8 mouse cellular contexts compared by ENCODE assay signal in genomic region chr7:141048226-141049218, GRCm38 (mm10). TPM values are rescaled to one million over a fixed set of nuclear protein-coding genes. Genes with fewer than 3 reads are reported as not detected.
A peak's percentile ranks its signal among the peaks of the same experiment; 100 is the strongest.
DNase-seq lines count a peak whose midpoint lies in the region; ATAC-seq and TF ChIP-seq lines count a peak whose summit lies in the region.

No protein-coding gene starts in this region.

- peak; percentile 39 for TF ChIP-seq EP300 in lung, postnatal 0 days (IDR thresholded peaks at IDR 0.05)

- H3K9ac ChIP-seq in hindbrain, embryonic 11.5 days (ENCODE audit: low read depth, low read length), result peak overlapping the region; percentile 50; the same call in 1 of the 2 replicates
- H3K9ac ChIP-seq in lung, postnatal 0 days (replicated peaks; ENCODE audit: low read depth), result no peak overlapping the region

- H3K4me3 ChIP-seq in hindbrain, embryonic 11.5 days (ENCODE audit: low read depth, low read length), result peak overlapping the region; percentile 33
- H3K4me3 ChIP-seq in lung, postnatal 0 days (ENCODE audit: low read depth, low read length), result peak overlapping the region; percentile 23

- H3K27ac ChIP-seq in hindbrain, embryonic 11.5 days (ENCODE audit: low read depth, low read length), result no peak overlapping the region
- peak overlapping the region; percentile 96 for H3K27ac ChIP-seq in lung, postnatal 0 days (ENCODE audit: low read length)

- no peaks in the 10 kb centered on the region for H3K4me1 ChIP-seq in hindbrain, embryonic 11.5 days (replicated peaks; ENCODE audit: control insufficient read depth, insufficient read depth, low read length)
- H3K4me1 ChIP-seq in lung, postnatal 0 days (ENCODE audit: insufficient read depth, low read depth, low read length), result peaks cover 3% of the 10 kb centered on the region; the same call in 1 of the 2 replicates

- peak; percentile 91 for ATAC-seq in hindbrain, embryonic 11.5 days (ENCODE audit: low FRiP score)
- ATAC-seq in lung, postnatal 0 days, result peak; percentile 88

- WGBS in hindbrain, embryonic 11.5 days, result 11% methylated on average over 21 of the region's 21 CpGs
- WGBS in lung, postnatal 0 days, result 6% methylated on average over 21 of the region's 21 CpGs

- no peaks in the 10 kb centered on the region for H3K27me3 ChIP-seq in hindbrain, embryonic 11.5 days (ENCODE audit: control insufficient read depth, insufficient read depth, low read length)
- H3K27me3 ChIP-seq in lung, postnatal 0 days (replicated peaks; ENCODE audit: insufficient read depth, low read length), result no peaks in the 10 kb centered on the region

- peak; percentile 93 for TF ChIP-seq CTCF in lung, postnatal 0 days (IDR thresholded peaks at IDR 0.05)

- peak overlapping the region; percentile 74 for H3K4me2 ChIP-seq in hindbrain, embryonic 11.5 days (replicated peaks; ENCODE audit: low read depth, low read length)
- peak overlapping the region; percentile 68 for H3K4me2 ChIP-seq in lung, postnatal 0 days (replicated peaks; ENCODE audit: low read depth, low read length)

- no peaks in the 10 kb centered on the region for H3K36me3 ChIP-seq in hindbrain, embryonic 11.5 days (ENCODE audit: control insufficient read depth, insufficient read depth, low read length)
- H3K36me3 ChIP-seq in lung, postnatal 0 days (ENCODE audit: insufficient read depth, low read length), result no peaks in the 10 kb centered on the region

- DNase-seq in NIH3T3 (ENCODE audit: low read depth), result peak; percentile 97
- DNase-seq in cerebellum, adult 9-11 months, result peak; percentile 85
- DNase-seq in frontal cortex, adult 2 months (ENCODE audit: extremely low spot score in 1 of 2, low spot score in 1 of 2), result peak; percentile 74 to 95
- peak; percentile 97 for DNase-seq in hindbrain, embryonic 11.5 days (ENCODE audit: low spot score)
- DNase-seq in layer of hippocampus, adult 9-11 months, result peak; percentile 87
- DNase-seq in lung, postnatal 0 days (ENCODE audit: low spot score), result peak; percentile 98
- DNase-seq in ovary, postnatal 10 days (ENCODE audit: low spot score), result peak; percentile 87
- DNase-seq in thymus, postnatal 0 days (ENCODE audit: low spot score), result peak; percentile 86

- no peaks in the 10 kb centered on the region for H3K9me3 ChIP-seq in hindbrain, embryonic 11.5 days (ENCODE audit: control insufficient read depth, low read length)
- no peaks in the 10 kb centered on the region for H3K9me3 ChIP-seq in lung, postnatal 0 days (ENCODE audit: low read length)

RNA-seq across cellular contexts. Expression of gene B4galnt4, which starts 12.4 kb away (rescaled TPM):
- 99.1 and 103 TPM in 2 replicates for polyA plus RNA-seq in frontal cortex, adult 2 months (2012; rRNA removed)
- 15.1 and 18.1 TPM in 2 replicates for polyA plus RNA-seq in hindbrain, embryonic 11.5 days (2014; fragmentation: Nextera tagmentation; extraction: Ambion mirVana)
- 0.13 and 0.20 TPM in 2 replicates for polyA plus RNA-seq in lung, postnatal 0 days (2015; fragmentation: Nextera tagmentation; extraction: Ambion mirVana)
- 2.0 and 2.5 TPM in 2 replicates for polyA plus RNA-seq in thymus, postnatal 0 days (2015; fragmentation: Nextera tagmentation; extraction: Ambion mirVana)

RNA-seq across cellular contexts. Expression of gene Gm17387, which starts 19.6 kb away (rescaled TPM):
- not detected in 2 replicates for polyA plus RNA-seq in frontal cortex, adult 2 months (2012; rRNA removed)
- polyA plus RNA-seq in hindbrain, embryonic 11.5 days (2014; fragmentation: Nextera tagmentation; extraction: Ambion mirVana), result not detected in 2 replicates
- polyA plus RNA-seq in lung, postnatal 0 days (2015; fragmentation: Nextera tagmentation; extraction: Ambion mirVana), result not detected in 2 replicates
- not detected in 2 replicates for polyA plus RNA-seq in thymus, postnatal 0 days (2015; fragmentation: Nextera tagmentation; extraction: Ambion mirVana)

RNA-seq across cellular contexts. Expression of gene Pkp3, which starts 29.5 kb away (rescaled TPM):
- 0.11 and 0.22 TPM in 2 replicates for polyA plus RNA-seq in frontal cortex, adult 2 months (2012; rRNA removed)
- polyA plus RNA-seq in hindbrain, embryonic 11.5 days (2014; fragmentation: Nextera tagmentation; extraction: Ambion mirVana), result 2.0 and 2.6 TPM in 2 replicates
- 14.4 and 15.3 TPM in 2 replicates for polyA plus RNA-seq in lung, postnatal 0 days (2015; fragmentation: Nextera tagmentation; extraction: Ambion mirVana)
- 45.1 and 47.8 TPM in 2 replicates for polyA plus RNA-seq in thymus, postnatal 0 days (2015; fragmentation: Nextera tagmentation; extraction: Ambion mirVana)

RNA-seq across cellular contexts. Expression of gene Ifitm6, which starts 30.8 kb away (rescaled TPM):
- 0.86 and 1.0 TPM in 2 replicates for polyA plus RNA-seq in frontal cortex, adult 2 months (2012; rRNA removed)
- polyA plus RNA-seq in hindbrain, embryonic 11.5 days (2014; fragmentation: Nextera tagmentation; extraction: Ambion mirVana), result 0.24 TPM in 1 of 2 replicates, not detected in the other
- polyA plus RNA-seq in lung, postnatal 0 days (2015; fragmentation: Nextera tagmentation; extraction: Ambion mirVana), result 7.4 and 7.7 TPM in 2 replicates
- polyA plus RNA-seq in thymus, postnatal 0 days (2015; fragmentation: Nextera tagmentation; extraction: Ambion mirVana), result 0.73 and 0.95 TPM in 2 replicates

RNA-seq across cellular contexts. Expression of gene Ifitm3, which starts 38.0 kb away (rescaled TPM):
- 72.6 and 82.1 TPM in 2 replicates for polyA plus RNA-seq in frontal cortex, adult 2 months (2012; rRNA removed)
- polyA plus RNA-seq in hindbrain, embryonic 11.5 days (2014; fragmentation: Nextera tagmentation; extraction: Ambion mirVana), result 18.6 and 20.6 TPM in 2 replicates
- polyA plus RNA-seq in lung, postnatal 0 days (2015; fragmentation: Nextera tagmentation; extraction: Ambion mirVana), result 779 and 1,037 TPM in 2 replicates
- 987 and 1,033 TPM in 2 replicates for polyA plus RNA-seq in thymus, postnatal 0 days (2015; fragmentation: Nextera tagmentation; extraction: Ambion mirVana)
